Mouse (Mus musculus) right cerebral cortex, postnatal 10 days (tissue): Measurements from ENCODE around the gene Kif20b.
A peak's percentile ranks its signal among the peaks of the same experiment; 100 is the strongest.

ENCODE experiments used
- DNase-seq, 2 experiments: peaks; one replicate each; pipeline ENCODE4 v3.0.0; 2021; ENCODE audit warnings: low spot score in 2 of 2

Kif20b gene

DNA sequence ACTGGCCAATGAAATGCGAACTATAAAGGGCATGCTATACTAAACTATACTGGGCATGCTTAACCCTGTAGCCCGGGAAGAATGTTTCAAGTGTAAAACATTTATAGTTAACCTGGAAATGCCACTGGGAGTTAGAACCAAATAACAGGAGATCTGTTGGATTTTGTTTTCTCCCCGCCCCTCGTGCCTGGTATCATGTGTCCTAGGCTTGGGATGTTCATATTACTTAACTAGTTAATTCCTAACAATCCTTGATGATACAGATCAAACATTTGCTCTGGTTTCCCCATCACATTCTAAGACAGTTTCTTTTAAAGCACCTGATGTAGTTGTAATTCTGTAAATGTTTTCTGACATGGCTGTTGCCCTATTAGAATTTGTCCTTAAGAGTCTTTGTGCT, 2.1 kb upstream of the Kif20b start:
- no peak for DNase-seq

DNA sequence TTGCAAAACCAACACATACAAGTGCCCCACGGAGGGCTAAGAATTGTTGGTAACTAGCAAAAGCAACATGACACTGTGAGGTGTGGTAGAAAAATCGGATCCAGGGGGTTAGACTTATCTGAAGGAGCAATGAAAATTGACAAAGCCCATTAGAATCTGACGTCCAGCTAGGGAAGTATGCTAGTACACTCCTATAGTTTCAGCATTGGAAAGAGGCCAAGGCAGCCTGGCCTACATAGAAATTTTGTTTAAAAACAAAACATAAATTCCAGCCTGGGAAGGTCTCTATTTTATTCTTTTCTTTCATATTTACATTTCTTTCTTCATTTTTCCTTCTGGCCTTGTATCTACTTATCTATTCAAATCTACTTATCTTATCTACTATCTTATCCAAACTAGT, 1.6 kb upstream of the Kif20b start:
- DNase-seq = no peak

DNA sequence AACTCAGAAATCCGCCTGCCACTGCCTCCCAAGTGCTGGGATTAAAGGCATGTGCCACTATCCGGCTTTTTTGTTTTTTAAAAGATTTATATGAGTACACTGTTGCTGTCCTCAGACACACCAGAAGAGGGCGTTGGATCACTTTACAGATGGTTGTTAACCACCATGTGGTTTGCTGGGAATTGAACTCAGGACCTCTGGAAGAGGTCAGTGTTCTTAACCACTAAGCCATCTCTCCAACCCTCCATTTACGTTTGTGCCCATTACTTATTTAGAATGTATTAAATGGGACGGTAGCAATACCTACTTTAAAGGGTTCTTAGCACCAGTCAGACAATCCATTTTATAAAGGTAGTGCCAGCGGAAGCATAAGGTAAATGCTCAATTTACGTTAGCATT, 909 bp upstream of the Kif20b start:
- DNase-seq = no peak

DNA sequence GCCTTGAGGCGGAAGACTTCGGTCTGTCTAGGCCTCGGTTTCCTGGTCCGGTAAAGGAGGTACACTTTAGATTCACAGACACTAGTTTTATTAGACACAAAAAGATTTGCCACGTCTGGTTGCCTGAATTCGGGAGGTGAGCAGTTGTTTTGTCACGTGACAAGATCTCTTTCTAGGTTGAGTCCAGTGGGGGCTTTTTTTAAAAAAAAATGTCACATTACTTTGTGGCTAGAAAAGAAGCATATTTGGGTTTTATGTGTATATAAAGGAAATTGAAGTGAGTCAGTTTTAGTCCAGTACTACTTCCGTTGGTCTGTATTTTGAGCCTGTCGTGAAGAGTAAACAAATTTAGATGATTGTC, 422 bp downstream of the Kif20b start:
- no peak for DNase-seq

DNA sequence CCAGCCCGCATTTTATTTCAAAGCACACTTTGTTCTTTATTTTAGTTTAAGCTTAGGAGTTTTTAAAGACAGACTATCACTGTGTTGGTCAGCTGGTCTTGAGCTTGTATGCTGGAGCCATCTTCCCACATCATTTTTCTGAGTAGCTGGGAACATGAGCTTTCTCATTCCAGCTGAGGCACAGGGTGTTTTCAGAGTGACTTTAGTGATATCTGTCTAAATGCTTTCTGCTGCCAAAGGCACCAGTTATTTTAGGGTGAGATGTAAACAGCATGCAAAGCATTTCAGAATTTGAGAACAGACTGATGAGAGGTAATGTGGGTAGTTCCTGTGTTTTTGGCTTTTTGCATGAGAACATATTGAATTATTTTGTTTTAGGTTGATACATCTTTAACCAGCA, 25.0 kb downstream of the Kif20b start:
- no peak for DNase-seq

DNA sequence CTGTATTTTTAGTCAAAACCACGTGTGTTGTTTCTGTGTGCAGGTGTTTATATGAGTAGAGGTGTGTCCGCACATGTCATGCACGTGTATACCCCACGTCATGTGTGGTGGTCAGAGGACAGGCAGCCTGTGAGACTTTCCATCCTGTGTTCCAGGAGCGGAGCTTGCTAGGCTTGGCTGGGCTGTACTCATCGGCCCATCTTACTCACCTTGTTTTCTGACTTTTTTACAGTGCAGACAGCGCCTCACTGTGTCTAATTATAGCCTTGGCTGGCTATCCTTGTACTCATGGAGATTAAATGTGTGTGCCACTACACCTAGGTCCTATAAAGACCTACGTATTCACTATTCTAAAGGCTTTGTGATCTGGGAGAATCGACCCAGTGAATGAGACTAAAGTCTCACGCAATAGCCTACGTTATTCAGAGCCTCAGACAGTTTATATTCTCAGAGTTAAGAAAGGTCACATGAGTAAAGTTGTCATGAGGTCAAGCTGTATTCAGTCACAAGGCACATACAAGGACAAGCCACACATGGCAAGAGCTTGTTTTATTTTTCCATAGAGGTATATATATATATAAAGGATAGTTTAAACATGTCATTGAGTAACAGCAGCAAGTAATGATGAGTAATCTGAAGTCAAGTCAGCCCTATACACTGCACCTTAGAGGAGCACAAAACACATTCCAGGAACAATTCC, 31.8 kb downstream of the Kif20b start:
- no peak for DNase-seq

DNA sequence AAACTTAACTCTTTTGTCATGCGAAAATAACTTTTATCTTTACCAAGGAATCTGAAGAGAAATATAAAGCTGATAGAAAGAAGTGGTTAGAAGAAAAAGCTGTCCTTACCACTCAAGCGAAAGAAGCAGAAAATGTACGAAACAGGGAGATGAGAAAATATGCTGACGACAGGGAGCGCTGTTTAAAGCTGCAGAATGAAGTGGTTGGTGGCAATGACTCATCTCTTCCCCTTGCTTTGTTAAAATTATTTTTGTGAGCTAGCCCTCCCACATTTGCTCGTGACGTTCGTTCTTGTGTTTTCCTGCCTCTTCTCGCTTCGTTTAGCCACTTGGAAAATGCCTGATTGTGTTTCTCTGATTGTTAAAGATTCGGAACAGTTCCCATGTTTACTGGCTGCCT, 37.2 kb downstream of the Kif20b start:
- DNase-seq = peak in 1 of 2 experiments; percentile 26

DNA sequence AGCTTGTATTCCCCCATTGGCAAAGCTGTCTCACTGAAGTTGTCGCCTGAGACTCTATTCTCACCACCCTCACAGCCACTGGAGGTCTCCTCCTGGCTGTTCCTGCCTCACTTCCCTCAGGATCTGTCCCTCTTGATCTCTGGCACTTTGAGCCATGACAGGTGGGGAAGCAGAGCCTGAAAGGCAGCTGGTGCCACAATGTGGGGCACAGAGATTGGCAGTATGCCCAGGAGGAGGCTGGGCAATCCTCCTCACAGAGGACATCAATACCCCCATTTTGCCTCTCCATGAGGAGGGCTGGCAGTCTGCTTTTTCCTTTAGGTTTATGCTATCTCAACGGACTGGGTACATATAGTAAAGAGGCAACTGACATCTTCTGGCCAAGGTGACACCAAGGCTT, 62.6 kb downstream of the Kif20b start:
- no peak for DNase-seq

DNA sequence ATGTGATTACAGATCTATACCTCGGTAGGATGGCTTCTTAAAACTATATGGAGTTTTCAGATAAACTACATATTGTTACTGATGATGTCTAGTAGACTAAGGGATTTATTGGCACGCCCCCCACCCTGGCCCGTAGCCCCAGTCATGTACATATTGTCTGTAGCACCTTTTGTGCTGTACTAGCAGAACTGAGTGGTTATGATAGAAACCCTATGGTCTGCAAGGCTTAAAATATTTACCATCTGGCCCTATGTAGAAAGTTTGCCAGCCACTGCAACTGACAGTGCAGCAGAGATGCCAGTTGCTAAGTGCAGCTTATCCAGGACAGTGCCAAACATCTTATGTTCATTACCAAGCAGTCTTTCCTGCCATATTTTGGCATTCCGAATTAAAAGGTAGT, 68.3 kb downstream of the Kif20b start:
- DNase-seq = peak; percentile 22 to 27

DNA sequence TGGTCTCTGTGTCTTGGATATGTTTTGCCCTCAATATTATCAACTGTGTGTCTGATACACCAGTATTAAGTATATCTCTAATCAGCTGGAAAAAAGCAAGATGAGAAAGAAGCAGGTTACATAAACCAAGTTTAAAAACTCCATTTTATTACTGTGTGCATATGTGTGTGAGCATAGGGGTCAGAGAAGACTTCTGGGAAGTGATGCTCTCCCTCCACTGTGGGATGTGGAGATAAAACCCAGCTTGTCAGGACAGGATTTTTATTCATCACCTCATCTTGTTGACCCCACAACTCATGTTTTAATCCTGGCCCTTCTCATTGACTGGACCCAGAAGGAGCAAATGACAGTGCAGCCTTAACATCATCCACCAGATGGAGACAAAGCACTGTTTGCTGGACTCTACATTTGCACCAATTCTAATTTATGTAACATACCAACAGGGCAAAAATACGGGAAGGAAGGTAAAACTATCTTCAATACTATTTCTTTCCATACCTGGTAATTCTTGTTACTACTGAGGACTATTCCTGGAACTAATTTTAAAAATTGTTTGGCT, 70.9 kb downstream of the Kif20b start:
- peak; percentile 63 to 78 for DNase-seq

DNA sequence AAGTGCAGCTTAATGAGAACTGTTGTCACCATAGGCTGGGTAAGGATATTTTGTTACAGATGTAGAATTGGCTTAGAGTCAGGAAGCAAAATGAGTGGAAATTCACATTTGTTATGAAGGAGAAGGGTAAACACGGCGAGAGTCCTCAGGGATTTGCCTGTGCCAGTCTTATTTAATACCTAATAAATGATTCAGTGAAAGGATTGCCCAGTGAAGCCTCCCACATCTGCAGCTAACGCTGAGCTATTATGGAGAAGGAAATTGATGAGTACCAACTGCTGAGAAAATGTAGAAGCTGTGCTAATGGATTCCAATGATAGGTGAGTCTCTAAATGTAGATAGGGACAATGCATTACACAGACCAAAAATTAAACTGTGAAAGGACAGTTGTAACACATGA, 92.9 kb downstream of the Kif20b start:
- no peak for DNase-seq

DNA sequence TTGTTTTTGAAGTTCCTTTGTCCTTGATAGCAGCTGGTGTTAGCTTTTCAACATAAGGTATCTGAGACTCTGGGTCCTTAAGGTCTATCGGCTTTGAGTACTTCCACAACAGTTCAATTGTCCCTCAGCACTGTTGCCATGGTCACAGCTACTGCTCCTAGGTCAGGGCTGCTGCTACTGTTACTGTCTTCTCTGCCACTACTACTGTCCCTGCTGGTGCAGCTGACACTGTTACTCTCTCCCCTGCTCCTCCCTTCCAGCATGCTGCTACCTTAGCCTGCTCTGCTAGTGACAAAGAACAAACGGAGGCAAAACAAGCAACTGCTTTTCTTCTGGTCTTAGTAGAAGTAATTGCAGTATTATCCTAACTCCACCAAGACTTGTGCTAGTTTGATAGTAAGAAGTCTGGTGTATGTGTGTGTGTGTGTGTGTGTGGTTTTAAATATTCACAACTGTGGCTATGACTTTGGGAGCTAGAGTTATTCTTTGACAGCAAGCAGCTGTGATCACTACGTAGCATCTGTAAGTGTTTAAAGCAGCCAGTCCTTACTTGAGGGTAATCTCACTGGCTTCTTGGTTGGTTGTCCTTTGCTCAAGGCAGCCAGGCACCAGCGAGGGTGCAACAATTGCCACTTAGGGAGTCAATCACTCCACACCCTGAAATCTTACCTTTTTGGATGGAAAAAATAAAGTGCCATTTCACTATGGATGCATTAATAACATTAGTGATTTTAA, 95.5 kb downstream of the Kif20b start:
- DNase-seq = no peak

DNA sequence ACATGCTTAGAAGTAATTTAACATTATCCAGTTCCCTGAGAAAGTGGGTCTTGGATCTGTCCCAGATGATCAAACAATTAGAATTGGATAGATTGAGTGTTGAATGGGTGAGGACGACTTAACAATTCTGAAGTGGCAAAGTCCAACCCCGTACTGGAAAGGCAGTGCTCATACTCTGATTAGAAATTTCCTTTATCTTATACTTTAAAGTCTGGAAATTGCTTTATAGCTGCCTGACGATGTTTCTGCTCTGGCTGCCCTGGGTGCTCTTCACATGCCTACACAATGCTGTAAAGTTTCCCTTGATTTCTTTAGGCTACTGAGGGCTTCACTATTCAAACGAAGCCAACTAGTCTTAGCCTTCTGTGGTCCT, 96.0 kb downstream of the Kif20b start:
- DNase-seq = no peak
